Mouse (Mus musculus) forelimb bud, embryonic 11.5 days (tissue): ENCODE data around the gene 4930404H24Rik.
A peak's percentile ranks its signal among the peaks of the same experiment; 100 is the strongest.
"Not testable (repeated sequence)": the region's sequence is repeated elsewhere in the genome, so short reads cannot be mapped to it uniquely, and the experiment has no call there.

Source experiments
- DNase-seq: peaks from one replicate; pipeline ENCODE4 v3.0.0-alpha.2; 2012; ENCODE audit warnings: low read depth, low spot score

4930404H24Rik gene

DNA sequence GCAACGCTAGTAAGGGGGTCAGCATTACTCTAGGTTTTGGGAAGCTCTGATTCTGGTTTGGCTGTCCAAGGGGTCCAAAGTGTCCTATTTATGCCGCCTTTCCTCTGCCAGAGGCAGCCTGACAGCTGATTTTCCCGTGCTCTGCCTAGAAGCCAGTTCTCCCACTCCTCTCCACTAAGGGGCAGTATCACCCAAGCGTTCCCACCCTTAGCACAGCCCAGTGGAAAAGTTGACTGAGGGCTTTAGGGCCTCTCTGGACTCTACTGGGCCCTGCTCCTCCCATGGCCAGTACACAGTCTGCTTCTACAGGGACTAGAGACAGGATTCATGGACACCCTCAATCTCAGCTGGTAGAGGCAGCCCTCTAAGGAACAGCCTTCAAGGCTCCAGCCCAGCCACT, 14.0 kb upstream of the 4930404H24Rik start:
- DNase-seq = peak; percentile 73

GRCm38 (mm10) chr2:153479486-153479885, 13.1 kb upstream of the 4930404H24Rik start:
- no peak for DNase-seq

DNA sequence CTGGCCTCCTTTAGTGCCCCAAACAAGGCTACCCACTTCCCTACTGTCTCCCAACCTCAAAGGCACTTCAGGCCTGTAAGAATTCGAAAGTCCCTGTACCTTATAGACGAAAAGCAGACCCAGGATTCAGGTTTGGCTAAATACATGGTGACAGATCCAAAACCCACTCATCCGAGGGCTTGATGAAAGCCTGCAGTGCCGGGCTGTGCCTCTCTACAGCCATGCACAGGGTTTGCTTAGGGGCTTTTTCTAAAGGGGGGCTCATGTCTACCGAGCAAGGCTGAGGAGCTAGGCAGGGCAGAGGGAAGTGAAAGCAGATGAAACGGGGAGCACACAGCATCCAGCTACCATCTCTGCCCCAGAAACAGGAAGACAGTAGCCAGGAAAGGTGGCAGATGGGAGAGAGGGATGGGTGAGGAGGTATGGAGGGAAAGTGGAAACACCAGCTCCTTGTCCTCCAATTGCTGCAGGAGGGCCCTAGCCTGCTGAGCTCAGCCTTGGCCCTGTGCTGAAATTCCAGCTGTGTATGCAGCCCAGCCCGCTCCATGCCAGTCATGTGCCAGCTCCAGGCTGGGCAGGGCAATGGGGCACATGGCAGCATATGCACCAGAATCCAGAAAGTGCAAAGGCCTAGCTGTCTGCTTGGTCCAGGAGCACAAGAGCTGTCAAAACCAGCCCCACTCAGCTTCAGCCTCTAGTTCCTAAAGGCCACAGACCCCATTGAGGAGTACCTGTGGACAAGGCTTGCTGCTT, 11.3 kb upstream of the 4930404H24Rik start:
- DNase-seq = no peak

- no peak for DNase-seq
These were observed 10.8 kb upstream of the 4930404H24Rik start for GRCm38 (mm10) chr2:153481861-153482120.

DNA sequence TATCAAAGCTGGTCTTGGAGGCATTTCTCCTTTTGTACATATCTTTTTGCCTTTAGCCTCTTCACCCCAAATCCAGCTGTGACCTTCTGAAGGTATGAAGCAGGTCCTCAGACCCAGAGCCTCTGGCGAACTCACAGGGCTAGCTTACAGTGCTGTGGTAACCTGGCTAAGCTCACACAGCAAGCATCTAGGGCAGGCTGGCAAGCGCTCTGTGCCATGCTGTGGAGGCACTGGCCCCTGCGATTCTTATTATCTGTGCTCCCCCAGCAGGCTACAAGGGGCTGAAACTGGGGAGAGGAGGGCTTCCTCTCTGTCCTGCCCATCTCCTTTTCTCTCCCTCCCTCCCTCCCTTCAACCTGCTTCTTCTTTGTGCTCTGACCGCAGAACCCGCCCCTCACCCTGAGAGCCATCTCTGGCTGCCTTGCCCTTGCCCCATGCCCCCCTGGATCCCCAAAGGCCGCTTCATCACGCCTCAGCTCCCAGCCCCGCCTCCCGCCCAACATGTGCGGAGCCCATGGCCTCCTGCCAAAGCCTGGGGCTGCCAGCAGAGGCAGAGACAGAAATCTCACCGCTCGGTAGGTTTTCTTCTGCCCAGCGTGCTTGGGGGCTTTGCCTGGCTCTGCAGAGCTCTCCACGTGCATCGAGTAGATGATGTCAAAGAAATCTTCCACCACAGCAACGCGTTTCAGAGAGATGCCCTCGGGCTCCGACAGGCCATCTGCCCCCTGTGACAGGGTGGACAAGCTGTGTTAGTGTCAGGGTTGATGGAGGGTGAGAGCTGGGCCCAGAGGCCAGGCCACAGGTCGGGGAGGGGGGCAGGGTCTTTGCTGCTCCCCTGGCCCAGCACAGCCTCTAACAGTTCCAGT, 9.2 kb upstream of the 4930404H24Rik start:
- DNase-seq = no peak

DNA sequence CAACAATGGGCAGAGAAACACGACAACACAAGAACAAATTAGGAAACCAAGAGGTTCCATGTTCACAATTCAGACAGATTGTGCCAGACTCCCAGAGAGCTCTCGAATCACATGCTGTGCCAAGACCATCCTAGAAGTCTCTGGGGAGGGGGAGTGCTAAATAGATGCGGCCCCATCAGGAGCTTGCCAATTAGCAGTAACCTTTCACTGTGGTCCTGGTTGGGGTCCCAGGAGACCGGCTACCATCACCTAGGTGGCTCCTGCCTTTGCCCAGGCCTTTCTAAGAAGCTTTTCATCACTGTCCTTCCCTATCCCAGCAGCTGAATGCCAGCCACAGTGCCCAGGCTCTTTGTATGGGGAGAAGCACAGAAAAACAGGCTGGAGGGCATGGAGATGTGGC, 8.5 kb upstream of the 4930404H24Rik start:
- no peak for DNase-seq

DNA sequence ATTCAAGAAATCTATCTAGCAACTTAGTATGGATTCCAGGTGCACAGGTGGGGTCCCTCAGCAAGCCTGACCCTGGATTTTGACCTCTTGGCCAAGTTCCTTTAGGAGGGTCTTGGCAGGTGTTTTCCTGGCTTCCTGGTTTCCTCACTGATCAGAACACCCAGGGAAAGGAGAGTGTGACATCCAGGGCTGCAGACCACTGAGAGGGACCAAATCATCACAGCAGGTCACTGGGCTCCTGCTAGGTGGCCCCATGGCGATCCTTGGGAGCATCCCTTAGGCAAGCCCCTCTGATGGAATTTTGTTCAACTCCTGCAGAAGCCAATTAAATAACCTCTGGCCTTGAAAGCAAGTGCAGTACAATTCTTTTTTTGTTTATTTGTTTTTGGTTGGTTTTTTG, 2.5 kb upstream of the 4930404H24Rik start:
- DNase-seq = no peak

DNA sequence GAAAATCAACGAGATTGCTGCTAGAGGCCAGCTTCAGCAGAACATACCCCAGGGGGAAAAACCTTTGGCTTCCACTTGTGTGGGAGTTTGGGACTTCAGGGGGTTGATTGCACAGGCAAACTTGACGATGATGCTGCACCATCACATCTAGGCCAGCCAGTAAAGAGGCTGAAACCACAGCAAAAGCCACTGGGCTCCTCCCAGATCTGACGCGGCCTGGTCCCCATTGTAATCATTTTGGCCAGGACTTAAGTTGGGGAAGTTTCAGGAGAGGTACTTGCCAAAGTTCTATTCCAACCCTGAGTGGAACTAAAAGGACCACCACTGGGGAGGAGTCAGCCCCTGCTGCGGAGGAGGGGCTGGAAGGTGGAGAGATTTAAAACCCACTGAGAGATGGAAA, 1.6 kb upstream of the 4930404H24Rik start:
- DNase-seq = no peak

GRCm38 (mm10) chr2:153491512-153492178, 945 bp upstream of the 4930404H24Rik start:
- no peak for DNase-seq

DNA sequence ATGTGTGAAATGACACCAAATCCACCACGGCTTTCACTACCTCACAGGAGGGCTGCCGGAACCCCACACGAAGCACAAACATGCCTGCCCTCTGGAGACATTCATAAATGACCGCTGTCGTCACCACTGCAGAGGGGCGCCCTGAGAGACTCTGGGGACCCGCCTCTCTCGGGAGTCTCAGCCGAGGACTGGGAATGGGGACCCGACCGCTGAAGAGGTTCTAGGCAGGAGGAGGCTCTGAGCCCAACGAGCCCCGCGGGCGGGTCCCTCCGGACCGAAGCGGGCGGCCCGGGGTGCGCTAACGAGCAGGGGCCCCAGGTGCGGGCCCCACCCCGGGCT, 442 bp upstream of the 4930404H24Rik start:
- DNase-seq = no peak

DNA sequence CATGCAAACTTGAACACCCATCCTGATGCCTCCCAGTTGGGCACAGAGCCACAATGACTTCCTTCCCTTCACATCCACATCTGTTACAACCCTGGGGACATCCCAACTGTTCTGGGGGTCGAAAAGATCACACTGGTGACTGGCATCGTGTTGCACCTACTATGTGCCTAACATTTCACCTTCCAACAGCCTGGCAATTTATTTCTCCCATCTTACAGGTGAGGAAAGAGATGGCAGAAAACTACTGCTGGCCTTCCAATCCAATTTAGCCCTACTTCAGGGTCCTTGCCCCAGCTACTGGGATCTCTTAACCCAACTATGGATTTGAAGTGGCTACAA, 772 bp downstream of the 4930404H24Rik start:
- no peak for DNase-seq

DNA sequence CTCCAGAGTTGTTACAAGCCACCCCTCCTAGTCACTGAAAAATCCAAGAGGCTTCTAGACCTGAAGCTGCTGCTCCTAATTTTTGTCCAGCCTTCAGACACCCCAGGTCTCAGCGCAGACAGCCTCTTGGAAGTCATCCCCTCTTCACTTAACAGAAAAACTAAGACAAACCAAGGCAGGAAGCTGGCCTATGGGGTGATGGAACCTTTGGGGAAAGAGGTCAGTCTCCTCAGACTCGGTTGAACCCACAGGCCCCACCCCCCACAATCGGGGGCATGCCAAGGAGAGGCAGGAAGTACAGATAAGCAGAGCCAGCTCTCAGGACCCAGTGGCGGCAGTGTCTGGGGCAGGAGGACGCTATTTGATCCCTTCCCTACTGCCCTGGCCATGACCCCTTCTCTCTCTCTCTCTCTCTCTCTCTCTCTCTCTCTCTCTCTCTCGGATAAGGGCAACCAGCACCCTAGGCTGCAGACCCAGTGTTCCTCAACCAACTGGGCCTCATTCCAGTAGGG, 1.2 kb downstream of the 4930404H24Rik start:
- no peak for DNase-seq

DNA sequence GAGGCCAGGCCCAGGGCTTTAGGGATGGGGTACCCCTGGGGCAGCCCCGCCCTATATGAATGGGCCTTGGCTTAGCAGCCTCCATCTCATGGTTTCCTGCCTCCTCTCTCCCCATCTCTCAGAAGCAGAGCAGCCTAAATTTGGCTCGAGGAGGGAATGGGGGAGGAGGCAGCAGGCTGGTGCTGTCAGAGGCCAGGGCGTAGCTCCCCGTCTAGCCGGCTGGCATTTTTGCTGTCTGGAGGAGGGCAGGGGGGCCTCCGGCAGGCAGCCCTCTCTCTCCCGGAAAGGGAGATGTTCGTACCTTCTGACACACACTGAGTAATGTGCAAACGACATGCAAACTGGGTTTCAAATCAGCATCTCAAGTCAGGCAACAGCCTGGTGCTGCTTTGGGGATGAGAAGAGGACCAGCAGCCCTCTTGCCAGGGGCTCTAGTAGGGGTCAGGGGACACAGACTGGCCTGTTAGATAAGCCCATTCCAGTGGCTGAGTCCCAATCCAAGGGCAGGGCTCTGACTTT, 1.8 kb downstream of the 4930404H24Rik start:
- DNase-seq = no peak

GRCm38 (mm10) chr2:153495391-153495790, 2.8 kb downstream of the 4930404H24Rik start:
- not testable (repeated sequence) for DNase-seq

DNA sequence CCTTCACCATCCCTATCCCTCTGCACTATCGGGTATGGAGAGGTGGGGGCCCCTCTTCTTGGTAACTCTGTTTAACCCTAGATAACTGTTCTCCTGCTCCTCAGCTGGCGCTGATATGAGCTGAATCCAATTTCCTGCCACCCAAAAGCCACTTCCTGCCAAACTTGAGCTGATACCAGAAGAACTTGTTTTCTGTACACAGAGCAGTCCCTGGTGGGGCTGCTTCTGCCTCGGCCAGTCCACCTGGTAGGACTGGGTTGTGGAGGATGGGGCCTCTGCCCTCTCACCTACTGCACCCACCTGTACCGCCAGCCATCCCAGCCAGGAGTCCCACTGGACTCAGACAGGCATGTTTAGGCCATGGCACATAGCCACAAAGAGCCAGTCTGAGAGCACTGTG, 3.2 kb downstream of the 4930404H24Rik start:
- no peak for DNase-seq

DNA sequence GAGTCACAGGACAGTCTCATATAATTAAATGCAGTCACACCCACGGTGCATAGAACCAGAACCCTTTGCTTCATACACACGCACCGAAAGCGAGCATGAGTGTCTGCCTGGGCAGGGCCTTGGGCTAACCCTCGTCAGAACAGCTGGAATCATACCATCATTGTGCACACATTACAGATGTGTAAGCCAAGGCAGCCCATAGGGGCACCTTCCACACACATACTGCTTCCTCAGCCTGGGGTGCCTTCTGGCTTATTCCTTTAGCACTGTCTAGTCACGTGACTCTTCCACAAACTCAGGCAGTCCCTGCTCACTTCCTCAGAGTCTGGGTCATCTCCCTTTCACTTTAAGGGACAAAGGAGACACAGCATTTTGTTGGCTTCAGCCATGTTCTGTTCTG, 3.7 kb downstream of the 4930404H24Rik start:
- no peak for DNase-seq

GRCm38 (mm10) chr2:153496898-153497297, 4.3 kb downstream of the 4930404H24Rik start:
- DNase-seq = no peak

DNA sequence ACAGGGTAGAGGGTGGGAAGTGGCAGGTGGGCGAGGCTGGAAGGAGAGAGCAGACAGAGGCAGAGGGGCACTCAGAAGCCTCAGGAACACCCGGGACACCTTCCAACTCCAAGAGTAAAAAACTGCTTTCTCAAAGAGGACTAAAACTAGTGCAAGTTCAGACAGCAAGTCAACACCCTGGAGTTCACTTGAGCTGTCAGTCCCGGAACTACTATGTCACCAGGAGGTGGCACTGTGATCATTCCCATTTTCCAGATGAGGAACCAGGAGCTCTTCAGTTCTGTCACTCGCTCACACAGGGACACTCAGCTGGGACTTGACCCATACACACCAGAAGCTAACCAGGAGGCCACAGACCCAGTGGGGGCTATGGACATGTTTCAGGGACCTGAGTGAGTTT, 6.6 kb downstream of the 4930404H24Rik start:
- DNase-seq = no peak

GRCm38 (mm10) chr2:153506385-153506784, 13.8 kb downstream of the 4930404H24Rik start:
- DNase-seq = no peak

DNA sequence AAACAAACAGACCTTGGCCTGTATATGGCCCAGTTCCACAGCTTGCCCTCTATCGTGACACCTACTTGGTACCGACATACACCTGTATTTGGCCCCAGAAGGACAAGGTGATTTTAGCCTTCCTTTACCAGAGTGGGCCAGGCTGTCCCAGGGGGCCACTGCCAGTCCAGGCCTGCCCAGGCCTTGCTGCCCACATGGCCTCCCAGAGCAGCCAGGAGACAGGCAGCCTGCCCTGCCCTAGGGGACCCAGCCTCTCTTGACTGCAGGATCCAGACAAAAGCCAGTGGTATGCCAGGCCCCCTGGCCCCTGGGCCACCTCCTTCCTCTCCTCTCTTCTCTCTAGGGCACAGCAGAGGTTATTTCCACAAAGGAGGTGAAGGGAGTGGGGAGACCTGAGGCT, 15.4 kb downstream of the 4930404H24Rik start:
- no peak for DNase-seq

- DNase-seq = no peak
These were observed 15.8 kb downstream of the 4930404H24Rik start for GRCm38 (mm10) chr2:153508405-153508804.
